Mouse (Mus musculus) neutrophil, adult 5-6 weeks (primary cell): Measurements from ENCODE around the gene Slc2a8. TPM values are rescaled to one million over a fixed set of nuclear protein-coding genes. Genes with fewer than 3 reads are reported as not detected.
A peak's percentile ranks its signal among the peaks of the same experiment; 100 is the strongest.

ENCODE experiments used
- ATAC-seq: fragments of 151-379, 151-347 bp; 2 replicates; pipeline ENCODE4 v1.8.0; 2017; ENCODE audit warnings: mild to moderate bottlenecking, moderate TSS enrichment; ENCODE audit not compliant: insufficient number of reproducible peaks, poor library complexity, low FRiP score, severe bottlenecking; ENCODE audit errors: extremely low read depth
- total RNA-seq: library from RNA; stranded (forward); fragments of 200-1000 nt; gene quantifications from 2 replicates; pipeline ENCODE4 v1.2.3, GENCODE M21; 2017

The Slc2a8 gene
- total RNA-seq, 1 experiment from 2014 or later, result 1.2 TPM

GRCm38 (mm10) chr2:32978675-32979074 is 3.2 kb downstream of the Slc2a8 start:
- ATAC-seq, result no peak

GRCm38 (mm10) chr2:32977114-32977513 is 4.8 kb downstream of the Slc2a8 start:
- no peak for ATAC-seq

- ATAC-seq, result no peak
Observed at GRCm38 (mm10) chr2:32974216-32974615, 7.7 kb downstream of the Slc2a8 start.

- no peak for ATAC-seq
Observed at GRCm38 (mm10) chr2:32971235-32971634, 10.6 kb downstream of the Slc2a8 start.

GRCm38 (mm10) chr2:32969326-32969725 is 12.6 kb downstream of the Slc2a8 start:
- no peak for ATAC-seq

- ATAC-seq, result no peak
Observed at GRCm38 (mm10) chr2:32968024-32968614, 13.8 kb downstream of the Slc2a8 start.

GRCm38 (mm10) chr2:32966689-32967631 is 14.9 kb downstream of the Slc2a8 start:
- peak; percentile 81 for ATAC-seq

GRCm38 (mm10) chr2:32966184-32966688 is 15.6 kb downstream of the Slc2a8 start:
- ATAC-seq, result no peak

- peak; percentile 14; the same call in 1 of the 2 replicates for ATAC-seq
Observed at GRCm38 (mm10) chr2:32965511-32966183, 16.2 kb downstream of the Slc2a8 start.

- ATAC-seq, result no peak
Observed at GRCm38 (mm10) chr2:32964659-32965457, 17.0 kb downstream of the Slc2a8 start.

GRCm38 (mm10) chr2:32963981-32964380 is 17.9 kb downstream of the Slc2a8 start:
- no peak for ATAC-seq

GRCm38 (mm10) chr2:32963544-32963943 is 18.3 kb downstream of the Slc2a8 start:
- no peak for ATAC-seq

GRCm38 (mm10) chr2:32962875-32963220 is 19.0 kb downstream of the Slc2a8 start:
- ATAC-seq, result no peak

- ATAC-seq, result no peak
Observed at GRCm38 (mm10) chr2:32962062-32962874, 19.6 kb downstream of the Slc2a8 start.

- ATAC-seq, result peak; percentile 82
Observed at GRCm38 (mm10) chr2:32961192-32961995, 20.5 kb downstream of the Slc2a8 start, which contains the start of the genes Rpl12 and Lrsam1. Rpl12 (plus strand) TSS chr2:32961559. Lrsam1 (minus strand) TSS chr2:32961614.

- ATAC-seq, result no peak
Observed at GRCm38 (mm10) chr2:32960273-32960672, 21.6 kb downstream of the Slc2a8 start.

- ATAC-seq, result no peak
Observed at GRCm38 (mm10) chr2:32957344-32957743, 24.5 kb downstream of the Slc2a8 start.
